Mouse (Mus musculus) heart, adult 11 months (tissue): ENCODE measurements around the gene Card6.

Experiments used
- DNase-seq: peaks from one replicate; pipeline ENCODE4 v3.0.0; 2022

Card6 gene

GRCm38 (mm10) chr15:5107686-5108654, at the start of gene Card6:
Gene Card6, minus strand, starts transcription at chr15:5108539.
- DNase-seq = peak; percentile 89

- DNase-seq = peak; percentile 83
Measured at GRCm38 (mm10) chr15:5157386-5157785, 49.0 kb upstream of the Card6 start.

- DNase-seq = peak; percentile 16
Measured at GRCm38 (mm10) chr15:5156355-5156754, 48.0 kb upstream of the Card6 start.

- DNase-seq = peak; percentile 66
Measured at GRCm38 (mm10) chr15:5155093-5155492, 46.8 kb upstream of the Card6 start.

- DNase-seq = no peak
Measured at GRCm38 (mm10) chr15:5154621-5155020, 46.3 kb upstream of the Card6 start.

GRCm38 (mm10) chr15:5152171-5152570, 43.8 kb upstream of the Card6 start:
- DNase-seq = no peak

GRCm38 (mm10) chr15:5149187-5149586, 40.8 kb upstream of the Card6 start:
- DNase-seq = peak; percentile 83

- peak; percentile 85 for DNase-seq
Measured at GRCm38 (mm10) chr15:5145196-5145945, 37.0 kb upstream of the Card6 start.

- DNase-seq = no peak
Measured at GRCm38 (mm10) chr15:5144021-5144778, 35.9 kb upstream of the Card6 start.

GRCm38 (mm10) chr15:5143361-5144020, 35.2 kb upstream of the Card6 start, which contains the start of gene Prkaa1:
Gene Prkaa1, plus strand, starts transcription at chr15:5143861.
- DNase-seq = peak; percentile 98

GRCm38 (mm10) chr15:5142714-5143113, 34.4 kb upstream of the Card6 start:
- DNase-seq = no peak

GRCm38 (mm10) chr15:5142047-5142446, 33.7 kb upstream of the Card6 start:
- DNase-seq = peak; percentile 82

GRCm38 (mm10) chr15:5140357-5140756, 32.0 kb upstream of the Card6 start:
- DNase-seq = peak; percentile 55

- DNase-seq = peak; percentile 48
Measured at GRCm38 (mm10) chr15:5139863-5140262, 31.5 kb upstream of the Card6 start.

GRCm38 (mm10) chr15:5139366-5139765, 31.0 kb upstream of the Card6 start:
- peak; percentile 54 for DNase-seq

- peak; percentile 73 for DNase-seq
Measured at GRCm38 (mm10) chr15:5138021-5138856, 29.9 kb upstream of the Card6 start.

GRCm38 (mm10) chr15:5134945-5135483, 26.7 kb upstream of the Card6 start:
- DNase-seq = peak; percentile 65

GRCm38 (mm10) chr15:5134179-5134578, 25.8 kb upstream of the Card6 start:
- DNase-seq = peak; percentile 22

- peak; percentile 19 for DNase-seq
Measured at GRCm38 (mm10) chr15:5133301-5133700, 25.0 kb upstream of the Card6 start.

- peak; percentile 66 for DNase-seq
Measured at GRCm38 (mm10) chr15:5130887-5131668, 22.7 kb upstream of the Card6 start.
